Mouse (Mus musculus) lung, postnatal 0 days (tissue): Measurements from ENCODE around the gene Acot5. TPM values are rescaled to one million over a fixed set of nuclear protein-coding genes. Genes with fewer than 3 reads are reported as not detected.
"Not testable (repeated sequence)": the region's sequence is repeated elsewhere in the genome, so short reads cannot be mapped to it uniquely, and the experiment has no call there.

Source experiments
- ATAC-seq: fragments of 200-750 bp; cut with Nextera tagmentation; 2 replicates; pipeline ENCODE4 v1.8.0; 2017; ENCODE audit warnings: moderate library complexity
- DNase-seq: peaks from one replicate; pipeline ENCODE4 v3.0.0-alpha.2; 2016; ENCODE audit warnings: low spot score
- H3K27ac ChIP-seq: fragments of 300-500 bp; sonication (generic); 2 replicates; pipeline ENCODE4 v1.5.1; 2014; ENCODE audit warnings: antibody characterized with exemption, mild to moderate bottlenecking, low read length, mixed read lengths
- H3K27me3 ChIP-seq: fragments of 300-500 bp; sonication (generic); replicated peaks from 2 replicates; pipeline ENCODE4 v1.6.1; 2014; ENCODE audit warnings: low read length, mixed read lengths; ENCODE audit not compliant: insufficient read depth
- H3K36me3 ChIP-seq: fragments of 300-500 bp; sonication (generic); 2 replicates; pipeline ENCODE4 v1.6.1; 2014; ENCODE audit warnings: low read length, mixed read lengths; ENCODE audit not compliant: insufficient read depth
- H3K4me1 ChIP-seq: fragments of 300-500 bp; sonication (generic); 2 replicates; pipeline ENCODE4 v1.6.1; 2014; ENCODE audit warnings: antibody characterized with exemption, low read depth, low read length, mixed read lengths; ENCODE audit not compliant: insufficient read depth
- H3K4me2 ChIP-seq: fragments of 300-500 bp; sonication (generic); replicated peaks from 2 replicates; pipeline ENCODE4 v1.6.1; 2014; ENCODE audit warnings: low read depth, mild to moderate bottlenecking, low read length, moderate library complexity, mixed read lengths
- H3K4me3 ChIP-seq: fragments of 300-500 bp; sonication (generic); 2 replicates; pipeline ENCODE4 v1.5.1; 2014; ENCODE audit warnings: low read depth, low read length
- H3K9ac ChIP-seq: fragments of 300-500 bp; sonication (generic); replicated peaks from 2 replicates; pipeline ENCODE4 v1.6.1; 2014; ENCODE audit warnings: low read depth, mild to moderate bottlenecking
- H3K9me3 ChIP-seq: fragments of 300-500 bp; sonication (generic); 2 replicates; pipeline ENCODE4 v1.6.1; 2016; ENCODE audit warnings: low read length, mixed read lengths
- CTCF ChIP-seq: IDR thresholded peaks from 2 replicates; pipeline ENCODE4 v1.5.1; 2016; ENCODE audit warnings: antibody characterized with exemption, mild to moderate bottlenecking
- EP300 ChIP-seq: IDR thresholded peaks from 2 replicates; pipeline ENCODE4 v1.6.1; 2016; ENCODE audit warnings: antibody characterized with exemption, mild to moderate bottlenecking, control low read depth
- WGBS: fragments of 180-500 bp; shearing (Covaris S2); extraction: QIAGEN DNeasy Blood & Tissue Kit; methylation state at CpG from one replicate; pipeline ENCODE4 v1.1.7; 2014; 5-methylcytosine and 5-hydroxymethylcytosine counted together
- polyA plus RNA-seq: library from polyadenylated mRNA; unstranded; fragments of >200 nt; fragmentation: Nextera tagmentation; extraction: Ambion mirVana; gene quantifications from 2 replicates; pipeline ENCODE4 v1.2.1, GENCODE M21; 2015

The Acot5 gene
- polyA plus RNA-seq, 1 experiment from 2014 or later: not detected

DNA sequence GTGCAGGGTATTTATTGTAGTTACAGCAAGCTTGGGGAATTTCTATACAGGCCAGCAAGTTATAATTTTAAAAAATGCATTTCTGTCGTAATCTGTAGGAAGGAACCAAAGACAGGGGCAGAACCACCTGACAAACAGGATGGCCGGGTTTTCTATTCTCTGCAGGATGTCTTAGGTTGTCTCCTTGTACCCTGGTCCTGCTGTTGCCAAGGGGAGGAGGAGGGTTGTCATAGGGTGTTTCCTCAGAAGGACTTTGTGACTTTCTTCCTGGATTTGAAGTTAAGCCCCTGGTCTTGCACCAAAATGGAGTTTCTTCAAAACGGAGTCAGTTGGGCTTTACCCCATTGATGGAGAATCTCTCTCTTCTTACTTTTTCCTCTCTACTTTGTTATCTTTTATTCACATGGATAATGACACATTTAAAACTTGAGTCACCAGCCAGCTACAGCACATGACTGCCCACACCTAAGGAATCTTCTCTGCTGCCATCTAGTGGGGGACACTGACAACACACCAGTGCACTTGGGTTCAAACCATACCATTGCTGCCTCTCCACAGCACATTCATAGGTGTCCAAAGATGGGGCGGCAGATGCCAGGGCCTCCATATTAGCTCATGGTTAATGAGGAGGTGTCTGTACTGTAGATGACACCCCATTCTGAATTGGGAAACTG lies 38.3 kb upstream of the Acot5 start:
- H3K4me3 ChIP-seq: no peak overlapping the region
- H3K27ac ChIP-seq: no peak overlapping the region
- no peak overlapping the region for H3K9ac ChIP-seq
- 47% methylated on average over 4 of the region's 4 CpGs for WGBS
- H3K4me1 ChIP-seq: no peaks in the 10 kb centered on the region
- H3K27me3 ChIP-seq: no peaks in the 10 kb centered on the region
- DNase-seq (peak; percentile 86), ATAC-seq (peak; percentile 79)
- no peaks in the 10 kb centered on the region for H3K36me3 ChIP-seq
- no peaks in the 10 kb centered on the region for H3K9me3 ChIP-seq
- no peak overlapping the region for H3K4me2 ChIP-seq
- TF ChIP-seq CTCF (peak; percentile 94), EP300 (no peak)

DNA sequence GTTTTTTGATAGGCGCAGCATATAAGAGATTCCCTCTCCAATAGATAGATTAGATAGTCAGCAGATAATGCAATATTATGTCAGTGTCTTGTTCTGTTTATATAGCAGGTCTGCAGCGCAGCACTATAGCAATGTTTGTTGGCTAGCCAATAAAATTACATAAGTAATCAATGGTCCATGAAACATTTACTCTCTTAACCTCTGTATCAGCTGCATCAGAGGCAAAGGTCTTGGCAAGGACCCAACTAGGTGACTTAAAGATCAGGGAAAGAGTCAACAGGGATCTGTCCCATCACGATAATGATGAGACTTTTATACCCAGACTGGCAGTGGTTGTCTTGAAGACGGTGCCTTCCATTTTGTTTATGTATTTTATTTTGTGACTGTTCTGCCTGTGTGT lies 36.3 kb upstream of the Acot5 start:
- no peaks in the 10 kb centered on the region for H3K9me3 ChIP-seq
- no peaks in the 10 kb centered on the region for H3K36me3 ChIP-seq
- no peak for TF ChIP-seq EP300
- 79% methylated on average over 4 of the region's 4 CpGs for WGBS
- H3K4me1 ChIP-seq: 0 out of 2 replicates have a peak, but pooled peaks cover under 1% of the 10 kb centered on the region
- H3K9ac ChIP-seq: no peak overlapping the region
- H3K27me3 ChIP-seq: no peaks in the 10 kb centered on the region
- no peak for ATAC-seq
- no peak overlapping the region for H3K4me2 ChIP-seq
- no peak overlapping the region for H3K4me3 ChIP-seq
- DNase-seq: no peak
- no peak overlapping the region for H3K27ac ChIP-seq

DNA sequence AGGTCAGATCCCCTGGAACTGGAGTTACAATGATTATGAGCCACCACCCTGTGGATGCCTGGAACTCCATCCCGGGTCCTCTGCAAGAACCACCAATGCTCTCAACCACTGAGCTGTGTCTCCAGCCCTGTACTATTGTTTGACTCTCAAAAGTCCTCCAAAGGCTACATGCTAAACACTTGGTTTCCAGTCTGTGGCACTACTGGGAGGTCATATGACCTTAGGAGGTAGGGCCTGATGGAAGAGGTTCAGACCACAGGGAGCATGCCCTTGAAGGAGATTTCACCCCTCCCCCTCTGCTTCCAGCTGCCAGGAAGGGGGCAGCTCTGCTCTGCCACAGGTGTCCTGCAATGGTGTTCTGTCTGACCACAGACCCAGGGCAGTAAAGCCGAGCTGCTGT lies 35.8 kb upstream of the Acot5 start:
- WGBS: 73% methylated on average over 2 of the region's 2 CpGs

DNA sequence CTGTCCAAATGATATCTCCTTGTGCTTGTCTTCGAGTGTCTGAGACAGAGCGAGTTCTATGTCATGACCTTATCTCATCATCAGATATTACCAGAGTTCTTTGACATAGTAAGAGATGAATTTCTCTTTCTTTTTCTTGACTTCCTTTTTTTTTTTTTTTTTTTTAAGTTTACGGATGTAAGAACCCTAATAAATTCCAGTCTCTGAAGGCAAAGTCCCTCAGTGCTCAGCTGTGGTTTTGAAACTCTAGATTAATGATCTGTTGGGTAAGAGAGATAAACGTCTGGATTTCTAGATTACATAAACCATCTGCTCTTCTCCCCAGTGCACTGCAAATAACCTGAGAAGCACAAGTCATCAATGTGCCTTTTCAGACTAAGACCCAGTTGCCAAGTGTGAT lies 35.0 kb upstream of the Acot5 start:
- 0 out of 2 replicates have a peak, but pooled peaks cover 3% of the 10 kb centered on the region for H3K4me1 ChIP-seq
- TF ChIP-seq EP300 (no peak), CTCF (no peak)
- DNase-seq: peak; percentile 53
- no peak overlapping the region for H3K4me2 ChIP-seq
- H3K9me3 ChIP-seq: no peaks in the 10 kb centered on the region
- H3K36me3 ChIP-seq: no peaks in the 10 kb centered on the region
- no peak overlapping the region for H3K27ac ChIP-seq
- H3K9ac ChIP-seq: no peak overlapping the region
- H3K4me3 ChIP-seq: no peak overlapping the region
- H3K27me3 ChIP-seq: no peaks in the 10 kb centered on the region
- WGBS: 26% methylated on average over 4 of the region's 4 CpGs
- ATAC-seq: peak; percentile 46

More for the DNA sequence above, 35.8 kb upstream of the Acot5 start:
- DNase-seq, H3K4me1 ChIP-seq, H3K9ac ChIP-seq, H3K4me3 ChIP-seq, H3K27ac ChIP-seq, H3K36me3 ChIP-seq, H3K27me3 ChIP-seq, H3K9me3 ChIP-seq, H3K4me2 ChIP-seq: not testable (repeated sequence)
- ATAC-seq: peak; percentile 28; the same call in 1 of the 2 replicates

DNA sequence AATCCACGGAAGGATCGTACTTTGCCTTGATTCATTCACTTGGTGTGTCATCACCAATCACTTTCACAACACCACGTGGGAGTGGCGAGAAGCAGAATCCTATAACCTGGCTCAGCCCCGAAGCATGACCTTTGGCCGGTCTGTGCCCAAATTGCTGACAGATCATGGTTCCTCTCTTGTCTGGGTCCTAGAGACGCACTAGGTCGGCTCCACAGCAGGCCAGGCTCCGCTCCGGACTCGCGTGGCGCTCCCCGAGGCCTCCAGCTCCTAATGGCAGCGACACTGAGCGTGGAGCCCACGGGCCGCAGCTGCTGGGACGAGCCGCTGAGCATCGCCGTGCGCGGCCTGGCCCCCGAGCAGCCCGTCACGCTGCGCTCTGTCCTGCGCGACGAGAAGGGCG lies 30.9 kb upstream of the Acot5 start, which contains the start of gene Acot4:
Acot4 (plus strand) TSS at position 139 of the 400 bp plus-strand sequence.
- Histone ChIP-seq H3K9ac (0 out of 2 replicates have a peak within 1 kb of the TSS, but pooled peaks have one; percentile 23), H3K4me2 (peak within 1 kb of the TSS; percentile 66), H3K4me3 (peak within 1 kb of the TSS; percentile 35)
- not testable (repeated sequence) for H3K4me1 ChIP-seq, H3K36me3 ChIP-seq, H3K27ac ChIP-seq, H3K27me3 ChIP-seq, H3K9me3 ChIP-seq
- WGBS: 6% methylated on average over 32 of the region's 32 CpGs
- peak; percentile 30 for DNase-seq
- peak; percentile 61 for ATAC-seq

DNA sequence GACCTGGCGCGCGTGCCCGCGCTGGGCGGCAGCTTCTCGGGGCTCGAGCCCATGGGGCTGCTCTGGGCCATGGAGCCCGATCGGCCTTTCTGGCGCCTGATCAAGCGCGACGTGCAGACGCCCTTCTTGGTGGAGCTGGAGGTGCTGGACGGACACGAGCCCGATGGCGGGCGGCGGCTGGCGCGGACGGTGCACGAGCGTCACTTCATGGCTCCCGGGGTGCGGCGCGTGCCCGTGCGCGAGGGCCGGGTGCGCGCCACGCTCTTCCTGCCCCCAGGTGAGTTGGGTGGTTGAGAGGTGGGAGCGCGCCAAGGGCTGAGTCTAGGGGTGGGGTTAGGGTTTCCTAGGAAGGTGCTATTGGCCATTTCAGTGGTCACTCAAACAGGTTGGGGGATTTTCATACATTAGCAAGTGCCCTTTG lies 30.4 kb upstream of the Acot5 start, which contains the start of gene Gm49366:
Gm49366 (plus strand) TSS at position 245 of the 421 bp plus-strand sequence.
- WGBS: 3% methylated on average over 35 of the region's 39 CpGs
- H3K4me1 ChIP-seq, H3K27me3 ChIP-seq, H3K27ac ChIP-seq, H3K36me3 ChIP-seq, H3K9me3 ChIP-seq: not testable (repeated sequence)
- Histone ChIP-seq H3K9ac (0 out of 2 replicates have a peak within 1 kb of the TSS, but pooled peaks have one; percentile 23), H3K4me2 (peak within 1 kb of the TSS; percentile 66), H3K4me3 (peak within 1 kb of the TSS; percentile 35)
- peak; percentile 67 for ATAC-seq
- DNase-seq: peak; percentile 46
